ENCODE assay signal across 8 mouse cellular contexts in genomic region chr11:59838426-59838825, GRCm38 (mm10). TPM values are rescaled to one million over a fixed set of nuclear protein-coding genes. Genes with fewer than 3 reads are reported as not detected.
DNase-seq lines count a peak whose midpoint lies in the region; ATAC-seq and TF ChIP-seq lines count a peak whose summit lies in the region.

No protein-coding gene starts in this region.

- peaks cover 6% of the 10 kb centered on the region; the same call in 1 of the 2 replicates for H3K4me1 ChIP-seq in cerebellum, adult 2 months (ENCODE audit: control insufficient read depth, insufficient read depth, low read length)
- peaks cover 13% of the 10 kb centered on the region; the same call in 1 of the 2 replicates for H3K4me1 ChIP-seq in neural tube, embryonic 11.5 days (ENCODE audit: control insufficient read depth, insufficient read depth, low read length)
- H3K4me1 ChIP-seq in limb, embryonic 14.5 days (ENCODE audit: control insufficient read depth, insufficient read depth, low read length): peaks cover 16% of the 10 kb centered on the region
- H3K4me1 ChIP-seq in stomach, embryonic 15.5 days: peaks cover 11% of the 10 kb centered on the region

- peak overlapping the region; percentile 64 for H3K4me2 ChIP-seq in neural tube, embryonic 11.5 days (ENCODE audit: low read depth)
- peak overlapping the region; percentile 59 for H3K4me2 ChIP-seq in limb, embryonic 14.5 days (replicated peaks; ENCODE audit: low read depth, low read length, severe bottlenecking)
- H3K4me2 ChIP-seq in stomach, embryonic 15.5 days: peak overlapping the region; percentile 56

- WGBS in cerebellum, adult 2 months: 50% methylated on average over 4 of the region's 4 CpGs
- WGBS in neural tube, embryonic 11.5 days: 71% methylated on average over 4 of the region's 4 CpGs
- whole genome bisulfite sequencing in limb, embryonic 14.5 days: 56% methylated on average over 4 of the region's 4 CpGs
- 48% methylated on average over 4 of the region's 4 CpGs for WGBS in stomach, embryonic 15.5 days

- no peaks in the 10 kb centered on the region for H3K27me3 ChIP-seq in cerebellum, adult 2 months (ENCODE audit: control insufficient read depth, insufficient read depth, low read length)
- no peaks in the 10 kb centered on the region for H3K27me3 ChIP-seq in neural tube, embryonic 11.5 days (ENCODE audit: control insufficient read depth, insufficient read depth, low read length)
- H3K27me3 ChIP-seq in limb, embryonic 14.5 days (ENCODE audit: control insufficient read depth, insufficient read depth, low read length): no peaks in the 10 kb centered on the region
- H3K27me3 ChIP-seq in stomach, embryonic 15.5 days (replicated peaks): no peaks in the 10 kb centered on the region

- no peak for TF ChIP-seq CTCF in cerebellum, adult 2 months (IDR thresholded peaks at IDR 0.05; ENCODE audit: borderline replicate concordance, insufficient read depth, low read depth, low read length)

- no peak overlapping the region for H3K27ac ChIP-seq in cerebellum, adult 2 months (ENCODE audit: insufficient read depth, low read length)
- H3K27ac ChIP-seq in neural tube, embryonic 11.5 days (ENCODE audit: low read depth, low read length): no peak overlapping the region
- no peak overlapping the region for H3K27ac ChIP-seq in limb, embryonic 14.5 days (replicated peaks; ENCODE audit: low read depth, low read length)
- no peak overlapping the region for H3K27ac ChIP-seq in stomach, embryonic 15.5 days

- no peak for DNase-seq in cerebellum, adult 2 months
- DNase-seq in cerebellum, postnatal 10 days: no peak
- DNase-seq in neural tube, embryonic 11.5 days (ENCODE audit: low spot score): no peak
- DNase-seq in neural tube, embryonic 10.5 days (ENCODE audit: extremely low spot score, low spot score): no peak
- no peak for DNase-seq in limb, embryonic 14.5 days (ENCODE audit: low spot score)
- no peak for DNase-seq in cerebellum, adult 9-11 months
- DNase-seq in adrenal gland, adult 18-20 months (ENCODE audit: low spot score in 2 of 2): no peak

- ATAC-seq in neural tube, embryonic 11.5 days (ENCODE audit: insufficient read depth, low FRiP score, low TSS enrichment): no peak
- ATAC-seq in limb, embryonic 14.5 days (ENCODE audit: low FRiP score, low read depth): no peak
- no peak for ATAC-seq in stomach, embryonic 15.5 days (ENCODE audit: insufficient read depth, low FRiP score, low read depth)

- peak overlapping the region; percentile 81 for H3K4me3 ChIP-seq in cerebellum, adult 2 months (replicated peaks; ENCODE audit: insufficient read depth, low read depth, low read length)
- H3K4me3 ChIP-seq in neural tube, embryonic 11.5 days (ENCODE audit: low read depth, low read length): peak overlapping the region; percentile 92
- peak overlapping the region; percentile 90 for H3K4me3 ChIP-seq in limb, embryonic 14.5 days (replicated peaks; ENCODE audit: low read length)
- peak overlapping the region; percentile 97 for H3K4me3 ChIP-seq in stomach, embryonic 15.5 days (replicated peaks)

- peaks cover 2% of the 10 kb centered on the region; the same call in 1 of the 2 replicates for H3K36me3 ChIP-seq in neural tube, embryonic 11.5 days (ENCODE audit: control insufficient read depth, insufficient read depth, low read length)
- H3K36me3 ChIP-seq in limb, embryonic 14.5 days (ENCODE audit: control insufficient read depth, insufficient read depth, low read length): peaks cover 35% of the 10 kb centered on the region
- H3K36me3 ChIP-seq in stomach, embryonic 15.5 days: peaks cover 10% of the 10 kb centered on the region; the same call in 1 of the 2 replicates

- H3K9me3 ChIP-seq in neural tube, embryonic 11.5 days (ENCODE audit: control insufficient read depth, low read length): no peaks in the 10 kb centered on the region
- no peaks in the 10 kb centered on the region for H3K9me3 ChIP-seq in limb, embryonic 14.5 days (ENCODE audit: control insufficient read depth, low read length)
- H3K9me3 ChIP-seq in stomach, embryonic 15.5 days: no peaks in the 10 kb centered on the region

- H3K9ac ChIP-seq in neural tube, embryonic 11.5 days (ENCODE audit: low read length): peak overlapping the region; percentile 96
- peak overlapping the region; percentile 96 for H3K9ac ChIP-seq in limb, embryonic 14.5 days (ENCODE audit: low read depth, low read length, severe bottlenecking)
- peak overlapping the region; percentile 27; the same call in 1 of the 2 replicates for H3K9ac ChIP-seq in stomach, embryonic 15.5 days

- no peak for TF ChIP-seq POLR2A in cerebellum, adult 2 months (IDR thresholded peaks at IDR 0.05; ENCODE audit: borderline replicate concordance, insufficient read depth, low read length)
- TF ChIP-seq POLR2A in limb, embryonic 14.5 days (IDR thresholded peaks at IDR 0.05; ENCODE audit: borderline replicate concordance, extremely low read depth, insufficient read depth, insufficient read length): no peak

RNA-seq across cellular contexts. Expression of gene Nt5m, which starts 0.8 kb away (rescaled TPM):
- polyA plus RNA-seq in cerebellum, adult 2 months (2012; rRNA removed): 99.5 and 99.6 TPM in 2 replicates
- polyA plus RNA-seq in neural tube, embryonic 11.5 days (2014; fragmentation: Nextera tagmentation; extraction: Ambion mirVana): 40.6 and 44.5 TPM in 2 replicates
- 39.7 and 47.3 TPM in 2 replicates for polyA plus RNA-seq in limb, embryonic 14.5 days (2012; rRNA removed)
- polyA plus RNA-seq in limb, embryonic 14.5 days (2014; fragmentation: Nextera tagmentation; extraction: Ambion mirVana): 41.9 and 43.1 TPM in 2 replicates
- 31.7 and 35.1 TPM in 2 replicates for polyA plus RNA-seq in stomach, embryonic 15.5 days (2015; fragmentation: Nextera tagmentation; extraction: Ambion mirVana)
- total RNA-seq in adrenal gland, adult 18-20 months (2021): 10 to 100 TPM; 27.7 to 29.9 TPM

RNA-seq across cellular contexts. Expression of gene Cops3, which starts 1.2 kb away (rescaled TPM):
- 66.8 and 66.9 TPM in 2 replicates for polyA plus RNA-seq in cerebellum, adult 2 months (2012; rRNA removed)
- polyA plus RNA-seq in neural tube, embryonic 11.5 days (2014; fragmentation: Nextera tagmentation; extraction: Ambion mirVana): 247 and 252 TPM in 2 replicates
- polyA plus RNA-seq in limb, embryonic 14.5 days (2012; rRNA removed): 70.6 and 84.2 TPM in 2 replicates
- polyA plus RNA-seq in limb, embryonic 14.5 days (2014; fragmentation: Nextera tagmentation; extraction: Ambion mirVana): 192 and 198 TPM in 2 replicates
- polyA plus RNA-seq in stomach, embryonic 15.5 days (2015; fragmentation: Nextera tagmentation; extraction: Ambion mirVana): 175 and 192 TPM in 2 replicates
- total RNA-seq in adrenal gland, adult 18-20 months (2021): 10 to 100 TPM; 81.4 to 86.3 TPM

RNA-seq across cellular contexts. Expression of gene Flcn, which starts 28.6 kb away (rescaled TPM):
- polyA plus RNA-seq in cerebellum, adult 2 months (2012; rRNA removed): 81.1 and 88.2 TPM in 2 replicates
- 30.6 and 30.9 TPM in 2 replicates for polyA plus RNA-seq in neural tube, embryonic 11.5 days (2014; fragmentation: Nextera tagmentation; extraction: Ambion mirVana)
- 51.1 and 63.5 TPM in 2 replicates for polyA plus RNA-seq in limb, embryonic 14.5 days (2012; rRNA removed)
- 27.6 and 33.1 TPM in 2 replicates for polyA plus RNA-seq in limb, embryonic 14.5 days (2014; fragmentation: Nextera tagmentation; extraction: Ambion mirVana)
- polyA plus RNA-seq in stomach, embryonic 15.5 days (2015; fragmentation: Nextera tagmentation; extraction: Ambion mirVana): 27.8 and 30.6 TPM in 2 replicates
- 10 to 100 TPM; 85.5 to 99.0 TPM for total RNA-seq in adrenal gland, adult 18-20 months (2021)

RNA-seq across cellular contexts. Expression of gene Pld6, which starts 51.0 kb away (rescaled TPM):
- polyA plus RNA-seq in cerebellum, adult 2 months (2012; rRNA removed): 2.3 and 2.5 TPM in 2 replicates
- polyA plus RNA-seq in neural tube, embryonic 11.5 days (2014; fragmentation: Nextera tagmentation; extraction: Ambion mirVana): 0.60 and 0.69 TPM in 2 replicates
- polyA plus RNA-seq in limb, embryonic 14.5 days (2012; rRNA removed): 5.1 and 5.9 TPM in 2 replicates
- 0.58 and 1.4 TPM in 2 replicates for polyA plus RNA-seq in limb, embryonic 14.5 days (2014; fragmentation: Nextera tagmentation; extraction: Ambion mirVana)
- 3.8 and 5.1 TPM in 2 replicates for polyA plus RNA-seq in stomach, embryonic 15.5 days (2015; fragmentation: Nextera tagmentation; extraction: Ambion mirVana)
- 1 to 10 TPM in 1 of 2 experiments, under 1 TPM in 1; 0.90 to 2.1 TPM for total RNA-seq in adrenal gland, adult 18-20 months (2021)

Comparison
In these comparisons a context has a peak if more than half of its experiments do, and no peak if none do; other contexts are left out.
1. H3K9ac ChIP-seq: peak in every context shown above with its lines; median percentile 96 in neural tube, embryonic 11.5 days; 96 in limb, embryonic 14.5 days; 27 in stomach, embryonic 15.5 days.